Mouse (Mus musculus): ENCODE results near the gene Nfatc2ip. TPM values are rescaled to one million over a fixed set of nuclear protein-coding genes. Genes with fewer than 3 reads are reported as not detected.

Nfatc2ip gene
- 3.0 and 3.5 TPM in 2 replicates for polyA plus RNA-seq (2012)

DNA sequence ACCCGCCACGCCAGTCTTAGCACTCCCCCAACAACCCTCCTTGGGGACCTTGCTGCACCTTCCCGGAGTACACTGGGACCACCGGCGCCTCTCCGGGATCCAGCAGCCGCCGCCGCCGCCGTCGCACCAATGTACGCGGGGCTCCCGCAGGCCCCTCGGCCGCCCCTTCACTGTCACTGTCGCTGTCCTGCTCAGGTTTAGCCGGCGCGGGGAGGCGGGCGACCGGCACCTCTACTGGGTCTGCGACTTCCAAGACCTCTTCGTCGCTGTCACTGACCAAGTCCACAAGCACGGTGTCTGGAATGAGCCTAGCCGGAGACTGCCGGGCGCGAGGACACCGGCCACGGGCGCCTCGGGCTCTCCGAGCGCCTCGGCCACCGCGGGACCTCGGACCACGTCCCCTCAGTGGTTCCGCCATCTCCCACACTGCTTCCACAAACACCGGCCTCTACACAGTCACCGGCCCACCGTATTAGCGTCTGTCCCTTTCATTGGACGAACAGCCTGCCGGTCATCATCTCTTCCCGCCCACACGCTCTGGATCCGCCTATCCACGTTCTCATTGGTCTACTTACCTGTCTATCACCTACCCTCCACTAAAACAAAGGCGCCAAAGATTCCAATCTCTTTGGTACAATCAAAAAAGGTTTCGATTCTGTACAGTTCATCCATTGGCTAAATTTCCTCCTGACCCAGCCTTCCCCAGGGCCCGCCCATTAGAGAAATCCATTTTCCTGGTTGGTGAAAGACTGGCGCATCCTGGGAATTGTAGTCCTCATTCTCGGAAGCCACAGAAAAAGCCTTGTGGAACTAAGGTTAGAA lies at the start of gene Nfatc2ip:
Nfatc2ip (minus strand) TSS at position 440 of the 822 bp plus-strand sequence.

GRCm38 (mm10) chr7:126428631-126429502 lies 32.3 kb upstream of the Nfatc2ip start, which contains the start of gene Rabep2:
Gene Rabep2, plus strand, starts transcription at chr7:126428759.

GRCm38 (mm10) chr7:126414725-126415124 lies 18.2 kb upstream of the Nfatc2ip start, which contains the start of gene Cd19:
Gene Cd19, minus strand, starts transcription at chr7:126414889.

GRCm38 (mm10) chr7:126377278-126378158 lies 19.0 kb downstream of the Nfatc2ip start, which contains the start of gene Spns1:
Gene Spns1, minus strand, starts transcription at chr7:126377450.

GRCm38 (mm10) chr7:126369393-126369792 lies 27.1 kb downstream of the Nfatc2ip start, which contains the start of gene Lat:
Gene Lat, minus strand, starts transcription at chr7:126369570.

Other genes starting within 250 kb of the Nfatc2ip start
- 120 and 147 TPM in 2 replicates for gene Xpo6, start 196.2 kb downstream of the Nfatc2ip start, polyA plus RNA-seq (2012)
- 13.4 and 14.1 TPM in 2 replicates for gene Sbk1, start 124.1 kb downstream of the Nfatc2ip start, polyA plus RNA-seq (2012)
- gene Lat, start 27.2 kb downstream of the Nfatc2ip start, polyA plus RNA-seq (2012) = 47.1 and 73.2 TPM in 2 replicates
- 74.2 and 80.8 TPM in 2 replicates for gene Spns1, start 19.3 kb downstream of the Nfatc2ip start, polyA plus RNA-seq (2012)
- gene Cd19, start 18.2 kb upstream of the Nfatc2ip start, polyA plus RNA-seq (2012) = 1.3 and 3.7 TPM in 2 replicates
- gene Rabep2, start 32.0 kb upstream of the Nfatc2ip start, polyA plus RNA-seq (2012) = 64.8 and 70.0 TPM in 2 replicates
- 0.19 and 0.44 TPM in 2 replicates for gene Atp2a1, start 66.4 kb upstream of the Nfatc2ip start, polyA plus RNA-seq (2012)
- 154 and 176 TPM in 2 replicates for gene Sh2b1, start 78.7 kb upstream of the Nfatc2ip start, polyA plus RNA-seq (2012)
- 79.6 and 83.5 TPM in 2 replicates for gene Tufm, start 90.6 kb upstream of the Nfatc2ip start, polyA plus RNA-seq (2012)
- gene Atxn2l, start 106.7 kb upstream of the Nfatc2ip start, polyA plus RNA-seq (2012) = 983 and 1,087 TPM in 2 replicates
- gene Eif3c, start 169.7 kb upstream of the Nfatc2ip start, polyA plus RNA-seq (2012) = 74.2 and 91.5 TPM in 2 replicates
- gene Apobr, start 188.2 kb upstream of the Nfatc2ip start, polyA plus RNA-seq (2012) = 22.0 and 22.6 TPM in 2 replicates
- 20.1 and 24.7 TPM in 2 replicates for gene Cln3, start 189.1 kb upstream of the Nfatc2ip start, polyA plus RNA-seq (2012)
- 0.52 and 1.4 TPM in 2 replicates for gene Il27, start 198.2 kb upstream of the Nfatc2ip start, polyA plus RNA-seq (2012)
- 3.6 and 5.1 TPM in 2 replicates for gene Nupr1, start 234.1 kb upstream of the Nfatc2ip start, polyA plus RNA-seq (2012)

Measured in megakaryocyte-erythroid progenitor cell, adult 5 weeks (primary cell).